Mouse (Mus musculus): ENCODE data around the gene Dnajb5. TPM values are rescaled to one million over a fixed set of nuclear protein-coding genes. Genes with fewer than 3 reads are reported as not detected.

Dnajb5 gene
- 12.6 TPM for polyA plus RNA-seq (2014; fragmentation: Illumina TruSeq; extraction: RNeasy Lipid Tissue Mini Kit (QIAGEN cat#74804); ENCODE audit: low read depth, low replicate concordance)

GRCm38 (mm10) chr4:42949676-42950051 lies at the start of gene Dnajb5:
Gene Dnajb5, plus strand, starts transcription at chr4:42949814.

GRCm38 (mm10) chr4:42916617-42917401 lies 32.8 kb upstream of the Dnajb5 start, which contains the start of gene Phf24:
Gene Phf24, plus strand, starts transcription at chr4:42916660.

GRCm38 (mm10) chr4:42969304-42969703 lies 19.7 kb downstream of the Dnajb5 start, which contains the start of gene 1700022I11Rik:
Gene 1700022I11Rik, plus strand, starts transcription at chr4:42969604.

GRCm38 (mm10) chr4:43000141-43000986 lies 50.8 kb downstream of the Dnajb5 start, which contains the start of gene Vcp:
Gene Vcp, minus strand, starts transcription at chr4:43000507.

Other genes with a start within 250 kb of the Dnajb5 start
- gene 4930578G10Rik, start 214.3 kb upstream of the Dnajb5 start, polyA plus RNA-seq (2014; fragmentation: Illumina TruSeq; extraction: RNeasy Lipid Tissue Mini Kit (QIAGEN cat#74804); ENCODE audit: low read depth, low replicate concordance) = not detected
- gene Ccl19, start 193.2 kb upstream of the Dnajb5 start, polyA plus RNA-seq (2014; fragmentation: Illumina TruSeq; extraction: RNeasy Lipid Tissue Mini Kit (QIAGEN cat#74804); ENCODE audit: low read depth, low replicate concordance) = 7.4 TPM
- 115 TPM for gene Ccl21a, start 175.8 kb upstream of the Dnajb5 start, polyA plus RNA-seq (2014; fragmentation: Illumina TruSeq; extraction: RNeasy Lipid Tissue Mini Kit (QIAGEN cat#74804); ENCODE audit: low read depth, low replicate concordance)
- 0.31 TPM for gene Fam205a1, start 95.9 kb upstream of the Dnajb5 start, polyA plus RNA-seq (2014; fragmentation: Illumina TruSeq; extraction: RNeasy Lipid Tissue Mini Kit (QIAGEN cat#74804); ENCODE audit: low read depth, low replicate concordance)
- not detected for gene Gm12394, start 93.0 kb upstream of the Dnajb5 start, polyA plus RNA-seq (2014; fragmentation: Illumina TruSeq; extraction: RNeasy Lipid Tissue Mini Kit (QIAGEN cat#74804); ENCODE audit: low read depth, low replicate concordance)
- gene Fam205c, start 75.6 kb upstream of the Dnajb5 start, polyA plus RNA-seq (2014; fragmentation: Illumina TruSeq; extraction: RNeasy Lipid Tissue Mini Kit (QIAGEN cat#74804); ENCODE audit: low read depth, low replicate concordance) = 7.8 TPM
- gene Phf24, start 33.2 kb upstream of the Dnajb5 start, polyA plus RNA-seq (2014; fragmentation: Illumina TruSeq; extraction: RNeasy Lipid Tissue Mini Kit (QIAGEN cat#74804); ENCODE audit: low read depth, low replicate concordance) = 1.0 TPM
- 0.30 TPM for gene 1700022I11Rik, start 19.8 kb downstream of the Dnajb5 start, polyA plus RNA-seq (2014; fragmentation: Illumina TruSeq; extraction: RNeasy Lipid Tissue Mini Kit (QIAGEN cat#74804); ENCODE audit: low read depth, low replicate concordance)
- 276 TPM for gene Vcp, start 50.7 kb downstream of the Dnajb5 start, polyA plus RNA-seq (2014; fragmentation: Illumina TruSeq; extraction: RNeasy Lipid Tissue Mini Kit (QIAGEN cat#74804); ENCODE audit: low read depth, low replicate concordance)
- gene Fancg, start 60.7 kb downstream of the Dnajb5 start, polyA plus RNA-seq (2014; fragmentation: Illumina TruSeq; extraction: RNeasy Lipid Tissue Mini Kit (QIAGEN cat#74804); ENCODE audit: low read depth, low replicate concordance) = 8.8 TPM
- 19.7 TPM for gene Pigo, start 76.0 kb downstream of the Dnajb5 start, polyA plus RNA-seq (2014; fragmentation: Illumina TruSeq; extraction: RNeasy Lipid Tissue Mini Kit (QIAGEN cat#74804); ENCODE audit: low read depth, low replicate concordance)
- 70.3 TPM for gene Stoml2, start 81.9 kb downstream of the Dnajb5 start, polyA plus RNA-seq (2014; fragmentation: Illumina TruSeq; extraction: RNeasy Lipid Tissue Mini Kit (QIAGEN cat#74804); ENCODE audit: low read depth, low replicate concordance)
- gene Fam214b, start 96.4 kb downstream of the Dnajb5 start, polyA plus RNA-seq (2014; fragmentation: Illumina TruSeq; extraction: RNeasy Lipid Tissue Mini Kit (QIAGEN cat#74804); ENCODE audit: low read depth, low replicate concordance) = 32.3 TPM
- 22.2 TPM for gene Unc13b, start 109.1 kb downstream of the Dnajb5 start, polyA plus RNA-seq (2014; fragmentation: Illumina TruSeq; extraction: RNeasy Lipid Tissue Mini Kit (QIAGEN cat#74804); ENCODE audit: low read depth, low replicate concordance)